24 mouse cellular contexts compared by ENCODE assay signal in the genomic region with DNA sequence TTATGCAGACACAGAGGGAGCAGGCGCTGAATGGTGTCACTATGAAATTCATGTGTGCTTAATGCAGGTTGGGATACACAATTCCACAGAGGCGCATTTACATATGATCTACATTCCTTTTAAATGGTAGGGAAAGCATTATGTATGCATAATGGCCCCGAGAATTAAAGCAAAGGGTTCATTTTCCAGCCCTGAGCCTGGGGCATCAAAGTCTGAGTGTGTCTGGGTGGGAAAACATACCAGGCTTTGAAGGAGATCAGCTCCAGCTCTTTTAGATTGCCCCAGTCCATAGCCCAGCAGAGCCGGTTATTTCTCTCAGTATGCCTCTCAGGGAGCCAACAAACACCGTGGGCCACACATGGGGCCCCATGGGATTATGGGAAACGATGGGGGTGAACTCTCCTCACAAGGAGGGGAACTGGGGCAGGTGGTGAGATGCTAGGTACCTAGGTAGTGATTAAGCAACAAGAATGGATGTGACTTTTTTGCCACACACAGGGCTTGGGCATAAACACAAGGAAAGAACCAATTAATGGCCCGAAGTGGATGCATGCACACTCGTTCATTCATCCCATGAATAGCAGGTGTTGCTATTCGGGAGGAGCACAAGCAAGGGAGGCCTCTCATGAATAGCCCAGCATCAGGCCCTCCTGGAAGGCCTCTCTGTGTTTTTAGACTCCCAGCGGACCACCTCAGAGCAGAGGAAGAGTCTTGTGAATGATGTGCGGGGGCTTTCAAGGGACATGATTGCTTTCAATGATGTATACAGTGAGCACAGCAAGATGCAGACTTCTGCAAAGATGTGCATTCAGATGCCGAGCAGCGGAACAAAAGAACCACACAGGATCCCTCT. TPM values are rescaled to one million over a fixed set of nuclear protein-coding genes. Genes with fewer than 3 reads are reported as not detected.
DNase-seq lines count a peak whose midpoint lies in the region; ATAC-seq lines count a peak whose summit lies in the region.
"Had no signal": no experiment of that assay in that cellular context is flagged by ENCODE, and none has a peak within 500 bp of the region (broad histone marks: within the 10 kb centered on the region; RNA-seq: fewer than 3 reads in every experiment).

No protein-coding gene starts in this region.

- H3K36me3 ChIP-seq in neural tube, embryonic 15.5 days = no peaks in the 10 kb centered on the region
- H3K36me3 ChIP-seq in hindbrain, embryonic 13.5 days = no peaks in the 10 kb centered on the region
- no peaks in the 10 kb centered on the region for H3K36me3 ChIP-seq in midbrain, embryonic 14.5 days (ENCODE audit: control insufficient read depth, insufficient read depth, low read length)
- H3K36me3 ChIP-seq: heart, embryonic 15.5 days; limb, embryonic 15.5 days had no signal

- peaks cover 11% of the 10 kb centered on the region for H3K27me3 ChIP-seq in neural tube, embryonic 15.5 days (replicated peaks)
- peaks cover 31% of the 10 kb centered on the region for H3K27me3 ChIP-seq in hindbrain, embryonic 13.5 days
- H3K27me3 ChIP-seq in midbrain, embryonic 14.5 days (ENCODE audit: control insufficient read depth, insufficient read depth, low read length) = peaks cover 17% of the 10 kb centered on the region; the same call in 1 of the 2 replicates

- no peak overlapping the region for H3K9ac ChIP-seq in neural tube, embryonic 15.5 days (replicated peaks)
- peak overlapping the region; percentile 56 for H3K9ac ChIP-seq in hindbrain, embryonic 13.5 days
- H3K9ac ChIP-seq in midbrain, embryonic 14.5 days (replicated peaks; ENCODE audit: low read length) = peak overlapping the region; percentile 27; the same call in 1 of the 2 replicates
- H3K9ac ChIP-seq: heart, embryonic 15.5 days; limb, embryonic 15.5 days had no signal

- ATAC-seq in neural tube, embryonic 15.5 days (ENCODE audit: low FRiP score) = no peak
- ATAC-seq in hindbrain, embryonic 13.5 days (ENCODE audit: low FRiP score) = peak; percentile 25; the same call in 1 of the 2 replicates
- peak; percentile 43; the same call in 1 of the 2 replicates for ATAC-seq in midbrain, embryonic 14.5 days (ENCODE audit: low FRiP score, low TSS enrichment)
- ATAC-seq in CD4-positive, CD25-positive, alpha-beta regulatory T cell, adult 4 months = no peak

- peak; percentile 14 for DNase-seq in neural tube, embryonic 10.5 days (ENCODE audit: extremely low spot score, low spot score)
- peak; percentile 68 for DNase-seq in midbrain, embryonic 14.5 days
- DNase-seq in urinary bladder, postnatal 25 days (ENCODE audit: low spot score) = no peak
- no peak for DNase-seq in left cerebral cortex, postnatal 25 days (ENCODE audit: low spot score in 2 of 2)
- DNase-seq in ovary, postnatal 10 days (ENCODE audit: low spot score) = no peak
- DNase-seq: adrenal gland, adult 2 months; cerebellum, adult 11 months; cerebellum, postnatal 14 days; gastrocnemius, adult 2 months; heart, adult 2 months; kidney, adult 2 months; kidney, postnatal 25 days; lung, postnatal 14 days; thymus, adult 18-20 months had no signal

- H3K4me3 ChIP-seq in neural tube, embryonic 15.5 days (replicated peaks) = no peak overlapping the region
- H3K4me3 ChIP-seq in hindbrain, embryonic 13.5 days = no peak overlapping the region
- no peak overlapping the region for H3K4me3 ChIP-seq in midbrain, embryonic 14.5 days (replicated peaks; ENCODE audit: low read depth, low read length)
- H3K4me3 ChIP-seq: gastrocnemius, adult 2 months; heart, adult 2 months; heart, embryonic 15.5 days; limb, embryonic 15.5 days had no signal

- no peaks in the 10 kb centered on the region for H3K9me3 ChIP-seq in neural tube, embryonic 15.5 days (replicated peaks)
- H3K9me3 ChIP-seq in hindbrain, embryonic 13.5 days = no peaks in the 10 kb centered on the region
- no peaks in the 10 kb centered on the region for H3K9me3 ChIP-seq in midbrain, embryonic 14.5 days (ENCODE audit: control insufficient read depth, low read length)
- H3K9me3 ChIP-seq: heart, embryonic 15.5 days; limb, embryonic 15.5 days had no signal

- peaks cover 45% of the 10 kb centered on the region for H3K4me1 ChIP-seq in neural tube, embryonic 15.5 days
- peaks cover 63% of the 10 kb centered on the region for H3K4me1 ChIP-seq in hindbrain, embryonic 13.5 days (replicated peaks)
- peaks cover 35% of the 10 kb centered on the region for H3K4me1 ChIP-seq in midbrain, embryonic 14.5 days (ENCODE audit: control insufficient read depth, insufficient read depth, low read length)

- H3K27ac ChIP-seq in neural tube, embryonic 15.5 days (replicated peaks) = no peak overlapping the region
- H3K27ac ChIP-seq in hindbrain, embryonic 13.5 days = peak overlapping the region; percentile 94
- H3K27ac ChIP-seq in midbrain, embryonic 14.5 days (replicated peaks; ENCODE audit: low read depth, low read length) = peak overlapping the region; percentile 91
- H3K27ac ChIP-seq: gastrocnemius, adult 2 months; heart, adult 2 months; heart, embryonic 15.5 days; limb, embryonic 15.5 days had no signal

- intact Hi-C loops in left cerebral cortex, postnatal 25 days (cut with DNase I) = no loop called here

- no peak overlapping the region for H3K4me2 ChIP-seq in neural tube, embryonic 15.5 days
- H3K4me2 ChIP-seq in hindbrain, embryonic 13.5 days = peak overlapping the region; percentile 23
- peak overlapping the region; percentile 24 for H3K4me2 ChIP-seq in midbrain, embryonic 14.5 days (ENCODE audit: low read length)
- H3K4me2 ChIP-seq: heart, embryonic 15.5 days; limb, embryonic 15.5 days had no signal

- 19% methylated on average over 13 of the region's 13 CpGs for WGBS in neural tube, embryonic 15.5 days
- 20% methylated on average over 13 of the region's 13 CpGs for WGBS in hindbrain, embryonic 13.5 days
- 19% methylated on average over 13 of the region's 13 CpGs for WGBS in midbrain, embryonic 14.5 days

RNA-seq across cellular contexts. Expression of gene Igfbpl1, which starts 3.4 kb away (rescaled TPM):
- polyA plus RNA-seq in neural tube, embryonic 15.5 days (2015; fragmentation: Nextera tagmentation; extraction: Ambion mirVana) = 14.2 and 24.7 TPM in 2 replicates
- polyA plus RNA-seq in hindbrain, embryonic 13.5 days (2015; fragmentation: Nextera tagmentation; extraction: Ambion mirVana) = 50.5 and 67.0 TPM in 2 replicates
- 112 and 143 TPM in 2 replicates for polyA plus RNA-seq in midbrain, embryonic 14.5 days (2014; fragmentation: Nextera tagmentation; extraction: Ambion mirVana)
- polyA plus RNA-seq in CD4-positive, CD25-positive, alpha-beta regulatory T cell, adult 4 months (2017; shearing (Covaris generic)) = not detected
- under 1 TPM; 0.41 to 0.62 TPM for total RNA-seq in left cerebral cortex, postnatal 25 days (2021)
- total RNA-seq: adrenal gland, adult 2 months; CH12.LX; gastrocnemius, adult 2 months; megakaryocyte-erythroid progenitor cell, adult 5-6 weeks had no signal
- polyA plus RNA-seq: adrenal gland, adult 2 months; kidney, adult 2 months; liver, embryonic 16.5 days had no signal

RNA-seq across cellular contexts. Expression of gene Stra6l, which starts 18.3 kb away (rescaled TPM):
- 0.50 and 1.1 TPM in 2 replicates for polyA plus RNA-seq in neural tube, embryonic 15.5 days (2015; fragmentation: Nextera tagmentation; extraction: Ambion mirVana)
- 0.82 and 0.92 TPM in 2 replicates for polyA plus RNA-seq in hindbrain, embryonic 13.5 days (2015; fragmentation: Nextera tagmentation; extraction: Ambion mirVana)
- 1.1 and 1.7 TPM in 2 replicates for polyA plus RNA-seq in midbrain, embryonic 14.5 days (2014; fragmentation: Nextera tagmentation; extraction: Ambion mirVana)
- polyA plus RNA-seq in CD4-positive, CD25-positive, alpha-beta regulatory T cell, adult 4 months (2017; shearing (Covaris generic)) = under 1 TPM in 1 of 2 experiments, not detected in 1; 0.27 TPM
- not detected for total RNA-seq in left cerebral cortex, postnatal 25 days (2021)
- total RNA-seq: CH12.LX; gastrocnemius, adult 2 months; heart, adult 2 months; layer of hippocampus, postnatal 10 days; megakaryocyte-erythroid progenitor cell, adult 5-6 weeks had no signal

RNA-seq across cellular contexts. Expression of gene Aldh1b1, which starts 31.3 kb away (rescaled TPM):
- 18.7 and 36.7 TPM in 2 replicates for polyA plus RNA-seq in neural tube, embryonic 15.5 days (2015; fragmentation: Nextera tagmentation; extraction: Ambion mirVana)
- polyA plus RNA-seq in hindbrain, embryonic 13.5 days (2015; fragmentation: Nextera tagmentation; extraction: Ambion mirVana) = 17.7 and 18.0 TPM in 2 replicates
- polyA plus RNA-seq in midbrain, embryonic 14.5 days (2014; fragmentation: Nextera tagmentation; extraction: Ambion mirVana) = 14.7 and 15.2 TPM in 2 replicates
- polyA plus RNA-seq in CD4-positive, CD25-positive, alpha-beta regulatory T cell, adult 4 months (2017; shearing (Covaris generic)) = 10 to 100 TPM in 1 of 2 experiments, 1 to 10 TPM in 1; 4.3 to 10.2 TPM
- 1 to 10 TPM; 5.7 to 6.4 TPM for total RNA-seq in left cerebral cortex, postnatal 25 days (2021)

RNA-seq across cellular contexts. Expression of gene Ccdc180, which starts 60.0 kb away (rescaled TPM):
- polyA plus RNA-seq in neural tube, embryonic 15.5 days (2015; fragmentation: Nextera tagmentation; extraction: Ambion mirVana) = 0.27 and 0.38 TPM in 2 replicates
- polyA plus RNA-seq in hindbrain, embryonic 13.5 days (2015; fragmentation: Nextera tagmentation; extraction: Ambion mirVana) = 0.45 and 0.74 TPM in 2 replicates
- 0.07 and 0.14 TPM in 2 replicates for polyA plus RNA-seq in midbrain, embryonic 14.5 days (2014; fragmentation: Nextera tagmentation; extraction: Ambion mirVana)
- under 1 TPM; 0.13 to 0.16 TPM for polyA plus RNA-seq in CD4-positive, CD25-positive, alpha-beta regulatory T cell, adult 4 months (2017; shearing (Covaris generic))
- not detected for total RNA-seq in left cerebral cortex, postnatal 25 days (2021)
- total RNA-seq: CH12.LX; gastrocnemius, adult 2 months; heart, adult 2 months had no signal
- polyA plus RNA-seq: adrenal gland, adult 2 months; small intestine, adult 2 months had no signal

Comparison
In these comparisons a context has a peak if more than half of its experiments do, and no peak if none do; other contexts are left out.
1. DNase-seq: peak in neural tube, embryonic 10.5 days (single experiment) and midbrain, embryonic 14.5 days (single experiment); none in urinary bladder, postnatal 25 days (single experiment), left cerebral cortex, postnatal 25 days (0 of 2) and ovary, postnatal 10 days (single experiment).
2. ATAC-seq: peak in hindbrain, embryonic 13.5 days (single experiment) and midbrain, embryonic 14.5 days (single experiment); none in neural tube, embryonic 15.5 days (single experiment) and CD4-positive, CD25-positive, alpha-beta regulatory T cell, adult 4 months (single experiment).
3. RNA of gene Igfbpl1, which starts 3.4 kb away (polyA plus RNA-seq): 112 to 143 TPM in midbrain, embryonic 14.5 days, 50.5 to 67.0 TPM in hindbrain, embryonic 13.5 days and 14.2 to 24.7 TPM in neural tube, embryonic 15.5 days; not detected in CD4-positive, CD25-positive, alpha-beta regulatory T cell, adult 4 months; every median in the first group is over 10 times any median in the second.